Mouse (Mus musculus) megakaryocyte, embryonic 14.5 days (primary cell): ENCODE results near the gene Hist1h2be.

Source experiments
- FLI1 ChIP-seq: IDR thresholded peaks from 2 replicates; pipeline ENCODE4 v1.6.1; 2012; ENCODE audit warnings: low read length, inconsistent platforms, mixed read lengths
- GATA1 ChIP-seq: IDR thresholded peaks from 3 replicates; pipeline ENCODE4 v1.6.1; 2012; ENCODE audit warnings: mixed read lengths, low read length, inconsistent platforms, borderline replicate concordance

GRCm38 (mm10) chr13:23550761-23551145 is 70.2 kb downstream of the Hist1h2be start:
- TF ChIP-seq GATA1 (no peak), FLI1 (no peak)
